Mouse (Mus musculus): ENCODE measurements at regions not wholly inside any gene's neighbourhood (a gene's known extent, or its start where the extent isn't known, plus 50 kb on each side); places are given as distances from the start of the nearest gene placed in this dataset.

GRCm38 (mm10) chr7:36352761-36353160 is 345.2 kb upstream of the Tshz3 start:
- DNase-seq = no peak

GRCm38 (mm10) chr7:36350616-36351015 is 347.3 kb upstream of the Tshz3 start:
- DNase-seq = no peak

GRCm38 (mm10) chr7:36348195-36348594 is 349.7 kb upstream of the Tshz3 start:
- DNase-seq = no peak

- no peak for DNase-seq
Observed at GRCm38 (mm10) chr7:36334857-36335256, 363.1 kb upstream of the Tshz3 start.

GRCm38 (mm10) chr7:36334091-36334490 is 363.8 kb upstream of the Tshz3 start:
- DNase-seq = no peak

GRCm38 (mm10) chr7:36332633-36333032 is 365.3 kb upstream of the Tshz3 start:
- DNase-seq = no peak

- no peak for DNase-seq
Observed at GRCm38 (mm10) chr7:36328141-36328540, 369.8 kb upstream of the Tshz3 start.

GRCm38 (mm10) chr7:36324035-36324434 is 373.9 kb upstream of the Tshz3 start:
- no peak for DNase-seq

GRCm38 (mm10) chr7:36322181-36322580 is 375.7 kb upstream of the Tshz3 start:
- no peak for DNase-seq

GRCm38 (mm10) chr7:36317466-36318212 is 380.3 kb upstream of the Tshz3 start:
- DNase-seq = no peak

- no peak for DNase-seq
Observed at GRCm38 (mm10) chr7:36313751-36314150, 384.2 kb upstream of the Tshz3 start.

- DNase-seq = no peak
Observed at GRCm38 (mm10) chr7:36309761-36310605, 387.9 kb upstream of the Tshz3 start.

- DNase-seq = no peak
Observed at GRCm38 (mm10) chr7:36308726-36309125, 389.2 kb upstream of the Tshz3 start.

GRCm38 (mm10) chr7:36308106-36308620 is 389.8 kb upstream of the Tshz3 start:
- no peak for DNase-seq

GRCm38 (mm10) chr7:36277275-36277674 is 420.6 kb upstream of the Tshz3 start:
- DNase-seq = no peak

GRCm38 (mm10) chr7:36268966-36269365 is 429.0 kb upstream of the Tshz3 start:
- no peak for DNase-seq

- DNase-seq = no peak
Observed at GRCm38 (mm10) chr7:36265163-36265823, 432.6 kb upstream of the Tshz3 start.

- no peak for DNase-seq
Observed at GRCm38 (mm10) chr7:36262124-36262710, 435.7 kb upstream of the Tshz3 start.

GRCm38 (mm10) chr7:36257102-36257501 is 440.8 kb upstream of the Tshz3 start:
- DNase-seq = no peak

GRCm38 (mm10) chr7:36247356-36247755 is 444.6 kb upstream of the Zfp507 start:
- no peak for DNase-seq

- no peak for DNase-seq
Observed at GRCm38 (mm10) chr7:36236673-36237072, 433.9 kb upstream of the Zfp507 start.

- DNase-seq = no peak
Observed at GRCm38 (mm10) chr7:36229031-36229430, 426.2 kb upstream of the Zfp507 start.

- DNase-seq = no peak
Observed at GRCm38 (mm10) chr7:36224416-36224815, 421.6 kb upstream of the Zfp507 start.

Measured in thymus, postnatal 36 days (tissue).